Mouse (Mus musculus) adrenal gland, postnatal 4 days (tissue): ENCODE measurements around the gene Tmed10. TPM values are rescaled to one million over a fixed set of nuclear protein-coding genes. Genes with fewer than 3 reads are reported as not detected.

Experiments used
- DNase-seq, 2 experiments: peaks; one replicate each; pipeline ENCODE4 v3.0.0; 2021 to 2022; ENCODE audit warnings: low spot score in 2 of 2, mixed read lengths in 2 of 2
- long read RNA-seq, 2 experiments: library from polyadenylated mRNA; stranded (forward); transcript quantifications; one replicate each; pipeline ENCODE4 v2.0.0; 2021
- total RNA-seq, 2 experiments: library from RNA; stranded (reverse); gene quantifications; 2 replicates each; pipeline ENCODE4 v1.2.3; 2021

Gene Tmed10
- 100 to 1,000 TPM; 290 to 301 TPM for total RNA-seq
- long read RNA-seq, experiment 1, transcript Tmed10-201 (5 exons, 1,482 nt), result major isoform, 222 of 347 reads
- long read RNA-seq, experiment 1, partial matches to known transcripts, result 1 of 347 reads
- long read RNA-seq, experiment 1, other reads (novel, unspliced or antisense), result 122 of 347 reads
- long read RNA-seq, experiment 2, transcript Tmed10-201 (5 exons, 1,482 nt), result major isoform, 282 of 382 reads
- long read RNA-seq, experiment 2, partial matches to known transcripts, result 0 of 382 reads
- long read RNA-seq, experiment 2, other reads (novel, unspliced or antisense), result 96 of 382 reads

GRCm38 (mm10) chr12:85374561-85375272, at the start of gene Tmed10:
Gene Tmed10, minus strand, starts transcription at chr12:85374847.
- peak; percentile 67 to 79 for DNase-seq

GRCm38 (mm10) chr12:85423236-85423635, 48.6 kb upstream of the Tmed10 start:
- no peak for DNase-seq

GRCm38 (mm10) chr12:85422536-85422935, 47.9 kb upstream of the Tmed10 start:
- no peak for DNase-seq

- DNase-seq, result no peak
Observed at GRCm38 (mm10) chr12:85420945-85421344, 46.3 kb upstream of the Tmed10 start.

- no peak for DNase-seq
Observed at GRCm38 (mm10) chr12:85417845-85418244, 43.2 kb upstream of the Tmed10 start.

- no peak for DNase-seq
Observed at GRCm38 (mm10) chr12:85416298-85416697, 41.7 kb upstream of the Tmed10 start.

GRCm38 (mm10) chr12:85415876-85416275, 41.2 kb upstream of the Tmed10 start:
- DNase-seq, result no peak

GRCm38 (mm10) chr12:85411136-85411535, 36.5 kb upstream of the Tmed10 start:
- DNase-seq, result no peak

- no peak for DNase-seq
Observed at GRCm38 (mm10) chr12:85397960-85398272, 23.3 kb upstream of the Tmed10 start.

- DNase-seq, result no peak
Observed at GRCm38 (mm10) chr12:85397063-85397959, 22.7 kb upstream of the Tmed10 start.

GRCm38 (mm10) chr12:85393981-85394380, 19.3 kb upstream of the Tmed10 start:
- no peak for DNase-seq

- no peak for DNase-seq
Observed at GRCm38 (mm10) chr12:85393526-85393925, 18.9 kb upstream of the Tmed10 start.

GRCm38 (mm10) chr12:85391148-85391547, 16.5 kb upstream of the Tmed10 start:
- no peak for DNase-seq

GRCm38 (mm10) chr12:85389204-85390185, 14.8 kb upstream of the Tmed10 start:
- no peak for DNase-seq

- DNase-seq, result no peak
Observed at GRCm38 (mm10) chr12:85385995-85386375, 11.3 kb upstream of the Tmed10 start.

GRCm38 (mm10) chr12:85385329-85385994, 10.8 kb upstream of the Tmed10 start:
- DNase-seq, result no peak

GRCm38 (mm10) chr12:85382761-85383680, 8.4 kb upstream of the Tmed10 start:
- DNase-seq, result no peak

GRCm38 (mm10) chr12:85381570-85381969, 6.9 kb upstream of the Tmed10 start:
- no peak for DNase-seq

GRCm38 (mm10) chr12:85380942-85381341, 6.3 kb upstream of the Tmed10 start:
- DNase-seq, result no peak
